Mouse (Mus musculus): ENCODE measurements at regions not wholly inside any gene's neighbourhood (a gene's known extent, or its start where the extent isn't known, plus 50 kb on each side); places are given as distances from the start of the nearest gene placed in this dataset.

DNA sequence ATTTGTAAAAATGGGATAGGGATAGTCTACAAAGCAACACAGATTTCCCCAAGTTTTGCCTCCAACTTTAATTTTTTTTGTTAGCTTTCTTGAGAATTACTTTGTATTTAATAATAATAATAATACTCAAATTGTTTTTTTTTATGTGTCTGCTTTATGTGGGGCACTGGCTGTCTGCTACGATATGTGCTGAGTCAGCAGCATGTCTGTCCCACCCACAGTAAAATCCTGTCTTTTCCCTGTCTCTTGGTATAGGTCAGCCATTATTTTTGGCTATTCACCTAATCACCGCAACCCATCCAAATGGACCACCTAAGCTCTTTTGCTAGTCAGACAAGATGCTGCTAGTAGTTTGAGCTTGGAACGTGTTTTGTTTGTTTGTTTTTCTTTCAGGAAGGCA lies 473.0 kb downstream of the Hs3st4 start:
- Histone ChIP-seq H3K9me3 (no peaks in the 10 kb centered on the region), H3K27me3 (replicated peaks; ENCODE audit: low read depth, poor library complexity, severe bottlenecking) (no peaks in the 10 kb centered on the region), H3K36me3 (replicated peaks) (no peaks in the 10 kb centered on the region), H3K4me3 (no peak overlapping the region), H3K4me1 (no peaks in the 10 kb centered on the region), H3K27ac (replicated peaks) (no peak overlapping the region)
- no peak for DNase-seq (ENCODE audit: low spot score)
- 85% methylated on average over 3 of the region's 3 CpGs for WGBS

DNA sequence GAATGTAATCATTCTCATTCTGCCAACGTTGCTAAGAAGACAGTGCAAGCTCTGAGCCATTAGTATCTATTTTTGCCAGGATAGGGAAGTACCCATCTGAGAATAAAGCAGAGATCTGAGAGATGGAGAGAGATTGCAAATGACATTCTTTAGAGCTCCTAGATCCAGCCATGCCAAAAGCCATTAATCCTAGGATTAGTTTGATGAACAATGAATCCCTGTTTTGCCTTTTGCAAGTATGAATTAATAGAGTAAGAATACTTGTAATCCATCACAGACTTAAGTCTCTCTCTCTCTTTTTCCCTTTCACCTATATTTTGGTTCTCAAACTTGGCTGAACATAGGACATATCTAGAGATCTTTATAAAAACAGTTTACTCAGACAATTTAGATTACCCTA lies 504.7 kb downstream of the Hs3st4 start:
- no peaks in the 10 kb centered on the region for H3K9me3 ChIP-seq
- DNase-seq (ENCODE audit: low spot score) = no peak
- no peak overlapping the region for H3K4me3 ChIP-seq
- 76% methylated on average over 1 of the region's 1 CpGs for whole genome bisulfite sequencing
- H3K36me3 ChIP-seq (replicated peaks) = no peaks in the 10 kb centered on the region
- H3K27ac ChIP-seq (replicated peaks) = no peak overlapping the region
- H3K27me3 ChIP-seq (replicated peaks; ENCODE audit: low read depth, poor library complexity, severe bottlenecking) = no peaks in the 10 kb centered on the region
- H3K4me1 ChIP-seq = no peaks in the 10 kb centered on the region

DNA sequence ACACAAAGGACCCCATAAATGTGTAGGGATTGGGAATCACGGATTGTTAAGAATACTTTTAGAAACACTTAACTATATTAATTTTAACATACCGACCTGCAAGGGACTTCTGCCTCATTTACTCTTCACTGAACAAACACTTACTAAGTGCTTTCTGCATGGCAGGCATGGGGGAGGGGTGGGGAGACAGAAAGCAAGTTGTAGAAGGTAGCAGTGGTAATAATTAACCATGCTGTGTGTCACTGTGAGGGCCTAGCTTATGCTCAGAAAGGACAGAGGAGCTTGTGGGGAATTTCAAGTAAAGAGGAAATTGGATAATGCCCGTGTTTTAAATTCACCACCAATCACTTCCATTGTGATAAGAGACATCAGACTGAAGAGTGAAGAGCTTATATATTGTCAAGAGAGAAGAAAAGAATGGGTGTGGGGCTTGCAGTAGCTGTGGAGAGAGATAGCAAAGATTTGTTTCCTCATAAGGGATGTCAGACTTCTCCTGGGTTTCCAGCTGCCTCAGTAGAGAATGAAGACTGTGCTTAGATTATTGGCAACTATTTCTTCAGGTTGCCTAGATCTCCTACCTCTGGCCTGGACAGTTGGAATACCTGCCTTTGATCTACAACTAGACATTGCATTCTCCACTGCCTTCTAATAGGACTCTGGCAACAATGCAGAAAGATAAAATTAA lies 508.6 kb downstream of the Hs3st4 start:
- DNase-seq (ENCODE audit: low spot score) = no peak
- Histone ChIP-seq H3K36me3 (replicated peaks) (no peaks in the 10 kb centered on the region), H3K27me3 (replicated peaks; ENCODE audit: low read depth, poor library complexity, severe bottlenecking) (no peaks in the 10 kb centered on the region), H3K27ac (replicated peaks) (no peak overlapping the region), H3K9me3 (no peaks in the 10 kb centered on the region), H3K4me3 (no peak overlapping the region), H3K4me1 (no peaks in the 10 kb centered on the region)
- 63% methylated on average over 3 of the region's 3 CpGs for WGBS

DNA sequence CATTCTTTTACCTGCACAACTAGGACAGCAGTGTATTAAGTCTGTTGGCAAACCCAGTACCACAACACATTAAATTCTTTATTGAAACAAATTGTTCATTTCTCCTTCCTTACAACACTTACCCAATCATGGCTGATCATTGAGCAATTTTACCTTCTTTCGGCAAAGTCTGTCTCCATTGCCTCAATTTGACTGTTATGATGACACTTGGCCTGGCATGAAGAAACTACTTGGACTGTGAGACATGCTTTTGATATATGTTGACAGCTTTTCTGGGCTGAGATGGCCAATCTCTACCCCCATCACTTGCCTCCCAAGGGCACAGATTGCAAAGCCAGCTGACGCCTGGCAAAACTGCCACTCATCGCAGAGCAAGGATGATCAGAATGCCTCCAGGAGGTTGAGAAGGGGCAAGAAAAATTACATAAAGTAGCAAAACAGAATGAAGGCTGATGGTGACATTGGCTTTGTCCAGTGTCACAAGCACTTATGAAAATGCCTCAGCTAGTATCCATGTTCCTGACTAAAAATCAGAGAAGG lies 509.3 kb downstream of the Hs3st4 start:
- Histone ChIP-seq H3K4me3 (no peak overlapping the region), H3K36me3 (replicated peaks) (no peaks in the 10 kb centered on the region), H3K9me3 (no peaks in the 10 kb centered on the region), H3K27ac (replicated peaks) (no peak overlapping the region), H3K27me3 (replicated peaks; ENCODE audit: low read depth, poor library complexity, severe bottlenecking) (no peaks in the 10 kb centered on the region), H3K4me1 (no peaks in the 10 kb centered on the region)
- 94% methylated on average over 3 of the region's 3 CpGs for WGBS
- no peak for DNase-seq (ENCODE audit: low spot score)

DNA sequence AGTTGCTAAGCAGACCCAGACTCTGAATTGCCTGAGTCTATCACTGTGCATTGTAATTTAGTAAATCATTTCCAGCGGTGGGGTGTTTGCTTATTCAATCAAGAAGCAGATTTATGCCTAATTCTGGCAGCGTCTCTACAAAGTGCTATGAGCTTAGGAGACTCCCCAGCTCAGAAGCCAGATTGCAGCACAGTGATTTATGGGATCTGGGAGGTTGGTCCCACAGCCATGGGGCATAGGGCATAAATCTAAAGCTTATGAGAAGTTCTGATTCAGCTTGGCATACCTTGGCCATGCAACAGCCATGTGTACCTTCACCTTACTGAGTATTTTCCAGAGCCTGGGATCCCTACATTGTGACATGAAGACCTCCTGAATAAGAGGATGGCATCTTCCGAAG lies 518.0 kb downstream of the Hs3st4 start:
- Histone ChIP-seq H3K36me3 (replicated peaks) (no peaks in the 10 kb centered on the region), H3K9me3 (no peaks in the 10 kb centered on the region), H3K27me3 (replicated peaks; ENCODE audit: low read depth, poor library complexity, severe bottlenecking) (no peaks in the 10 kb centered on the region), H3K4me1 (no peaks in the 10 kb centered on the region), H3K27ac (replicated peaks) (no peak overlapping the region), H3K4me3 (no peak overlapping the region)
- no peak for DNase-seq (ENCODE audit: low spot score)
- 83% methylated on average over 3 of the region's 3 CpGs for WGBS

DNA sequence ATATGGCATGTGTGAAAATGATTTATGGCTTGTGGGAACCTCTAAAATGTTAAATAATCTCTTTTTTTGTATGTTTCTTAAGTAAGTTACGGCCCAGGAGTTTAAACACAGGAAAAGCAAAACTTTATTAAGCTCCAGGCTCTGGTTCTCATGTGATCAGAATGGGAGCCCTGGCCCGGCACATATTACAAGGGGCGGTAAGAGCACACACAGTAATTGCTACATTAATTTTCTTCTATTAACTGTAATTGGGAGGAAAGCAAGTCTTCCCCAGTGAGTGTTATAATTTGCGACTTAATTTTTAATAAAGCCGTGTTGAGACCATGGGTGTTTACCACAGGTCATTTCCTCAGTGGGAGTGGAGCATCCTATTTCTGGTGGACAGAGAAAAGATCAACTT lies 520.1 kb downstream of the Hs3st4 start:
- Histone ChIP-seq H3K27me3 (replicated peaks; ENCODE audit: low read depth, poor library complexity, severe bottlenecking) (no peaks in the 10 kb centered on the region), H3K9me3 (no peaks in the 10 kb centered on the region), H3K4me1 (no peaks in the 10 kb centered on the region), H3K36me3 (replicated peaks) (no peaks in the 10 kb centered on the region), H3K4me3 (no peak overlapping the region), H3K27ac (replicated peaks) (no peak overlapping the region)
- 90% methylated on average over 5 of the region's 5 CpGs for WGBS
- no peak for DNase-seq (ENCODE audit: low spot score)

DNA sequence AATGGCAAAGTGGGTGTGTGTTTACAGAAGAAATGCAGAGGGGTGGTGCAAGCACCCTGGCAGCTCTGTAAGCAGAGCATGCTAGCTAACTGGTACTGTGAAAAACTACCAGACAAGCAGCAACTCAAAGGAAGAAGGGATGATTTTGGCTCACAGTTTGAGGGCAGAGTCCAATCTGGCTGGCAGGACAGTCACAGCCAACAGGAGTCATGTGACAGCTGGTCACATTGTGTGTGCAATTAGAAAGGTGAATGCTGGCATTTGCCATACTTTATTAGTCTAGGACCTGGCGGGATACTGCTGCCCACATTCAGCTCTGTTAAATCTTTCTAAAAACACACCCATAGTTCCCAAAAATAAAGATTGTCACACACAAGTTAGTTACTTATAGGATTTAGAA lies 566.4 kb downstream of the Hs3st4 start:
- no peak overlapping the region for H3K27ac ChIP-seq (replicated peaks)
- 88% methylated on average over 1 of the region's 1 CpGs for WGBS
- H3K4me1 ChIP-seq = no peaks in the 10 kb centered on the region
- no peaks in the 10 kb centered on the region for H3K36me3 ChIP-seq (replicated peaks)
- H3K4me3 ChIP-seq = no peak overlapping the region
- no peaks in the 10 kb centered on the region for H3K9me3 ChIP-seq
- no peaks in the 10 kb centered on the region for H3K27me3 ChIP-seq (replicated peaks; ENCODE audit: low read depth, poor library complexity, severe bottlenecking)
- DNase-seq (ENCODE audit: low spot score) = no peak

DNA sequence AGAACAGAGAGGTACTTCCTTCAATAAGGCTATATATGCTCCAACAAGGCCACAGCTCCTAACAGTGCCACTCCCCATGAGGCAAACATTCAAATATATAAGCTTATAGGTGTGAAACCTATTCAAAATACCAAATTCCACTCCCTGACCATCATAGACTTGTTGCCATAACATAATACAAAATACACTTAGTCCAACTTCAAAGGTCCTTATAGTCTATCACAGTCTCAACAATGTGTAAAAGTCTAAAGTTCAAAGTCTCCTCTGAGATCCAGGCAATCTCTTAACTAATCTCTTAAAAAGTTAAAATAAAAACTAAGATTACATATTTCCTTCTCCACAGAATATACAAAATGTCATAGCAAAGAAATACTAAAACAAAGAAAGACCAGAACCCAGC lies 574.5 kb downstream of the Hs3st4 start:
- H3K9me3 ChIP-seq = no peaks in the 10 kb centered on the region
- no peak overlapping the region for H3K27ac ChIP-seq (replicated peaks)
- H3K4me1 ChIP-seq = no peaks in the 10 kb centered on the region
- no peaks in the 10 kb centered on the region for H3K27me3 ChIP-seq (replicated peaks; ENCODE audit: low read depth, poor library complexity, severe bottlenecking)
- no peak overlapping the region for H3K4me3 ChIP-seq
- no peaks in the 10 kb centered on the region for H3K36me3 ChIP-seq (replicated peaks)
- DNase-seq (ENCODE audit: low spot score) = no peak

DNA sequence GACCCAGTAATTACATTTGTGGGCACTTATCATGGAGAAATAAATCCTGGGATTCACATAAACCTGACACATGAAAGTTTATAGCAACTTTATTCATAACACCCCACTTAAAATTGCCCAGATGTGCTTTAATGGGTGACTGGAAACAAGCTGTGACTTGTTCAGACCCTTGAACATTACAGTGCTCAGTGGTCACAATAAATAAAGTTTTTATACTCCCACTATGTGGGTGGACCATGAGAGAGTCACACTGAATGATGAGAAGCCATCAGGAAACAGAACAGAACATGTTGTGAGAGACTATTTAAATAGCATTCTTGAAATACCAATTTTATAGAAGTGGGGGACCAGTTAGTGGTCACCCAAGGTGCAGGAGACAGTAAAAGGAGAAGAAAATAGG lies 588.1 kb downstream of the Hs3st4 start:
- no peaks in the 10 kb centered on the region for H3K36me3 ChIP-seq (replicated peaks)
- H3K27ac ChIP-seq (replicated peaks) = no peak overlapping the region
- no peak for DNase-seq (ENCODE audit: low spot score)
- H3K27me3 ChIP-seq (replicated peaks; ENCODE audit: low read depth, poor library complexity, severe bottlenecking) = no peaks in the 10 kb centered on the region
- H3K4me3 ChIP-seq = no peak overlapping the region
- H3K4me1 ChIP-seq = no peaks in the 10 kb centered on the region
- H3K9me3 ChIP-seq = no peaks in the 10 kb centered on the region

DNA sequence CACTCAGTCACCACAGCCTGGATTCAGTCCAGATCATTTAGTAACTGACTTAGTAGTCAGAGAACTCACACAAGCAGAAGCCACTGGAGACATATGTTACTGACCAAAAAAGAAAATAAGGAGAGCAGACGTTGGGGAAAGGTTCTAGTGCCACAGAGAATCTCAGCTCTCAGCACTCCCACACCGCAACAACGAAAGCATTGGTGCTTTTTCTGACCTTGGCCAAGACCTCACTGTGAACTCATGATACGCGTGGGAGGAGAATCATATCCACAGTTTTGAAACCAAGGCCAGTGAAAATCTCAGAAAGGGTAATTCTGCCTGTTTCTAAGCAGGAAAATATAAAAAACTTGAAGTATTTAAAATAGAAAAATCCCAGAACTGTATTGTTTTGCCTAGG lies 591.0 kb downstream of the Hs3st4 start:
- Histone ChIP-seq H3K4me1 (no peaks in the 10 kb centered on the region), H3K36me3 (replicated peaks) (no peaks in the 10 kb centered on the region), H3K27ac (replicated peaks) (no peak overlapping the region), H3K4me3 (no peak overlapping the region), H3K27me3 (replicated peaks; ENCODE audit: low read depth, poor library complexity, severe bottlenecking) (no peaks in the 10 kb centered on the region), H3K9me3 (no peaks in the 10 kb centered on the region)
- DNase-seq (ENCODE audit: low spot score) = no peak
- 84% methylated on average over 5 of the region's 5 CpGs for WGBS

DNA sequence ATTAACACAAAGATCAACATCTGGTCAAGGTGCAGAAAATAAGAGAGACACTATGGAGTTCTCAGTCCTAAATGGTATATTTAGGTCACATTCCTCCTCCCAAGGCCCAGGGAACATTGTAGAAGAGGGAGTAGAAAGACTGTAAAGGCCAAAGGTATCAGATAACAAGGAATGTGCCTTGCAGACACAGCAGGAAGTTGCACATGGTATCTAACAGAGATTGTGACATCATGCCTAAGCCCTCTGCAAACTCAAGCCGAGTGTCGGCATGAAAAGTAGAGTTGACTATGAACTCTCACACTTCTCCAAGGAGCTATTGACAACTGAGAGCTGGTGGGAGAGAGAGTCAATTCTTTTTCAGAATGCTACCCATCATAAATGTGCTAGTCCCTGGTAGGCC lies 598.7 kb downstream of the Hs3st4 start:
- DNase-seq (ENCODE audit: low spot score) = no peak
- H3K4me1 ChIP-seq = no peaks in the 10 kb centered on the region
- no peak overlapping the region for H3K4me3 ChIP-seq
- H3K9me3 ChIP-seq = no peaks in the 10 kb centered on the region
- no peak overlapping the region for H3K27ac ChIP-seq (replicated peaks)
- no peaks in the 10 kb centered on the region for H3K36me3 ChIP-seq (replicated peaks)
- WGBS = 83% methylated on average over 2 of the region's 2 CpGs
- H3K27me3 ChIP-seq (replicated peaks; ENCODE audit: low read depth, poor library complexity, severe bottlenecking) = no peaks in the 10 kb centered on the region

DNA sequence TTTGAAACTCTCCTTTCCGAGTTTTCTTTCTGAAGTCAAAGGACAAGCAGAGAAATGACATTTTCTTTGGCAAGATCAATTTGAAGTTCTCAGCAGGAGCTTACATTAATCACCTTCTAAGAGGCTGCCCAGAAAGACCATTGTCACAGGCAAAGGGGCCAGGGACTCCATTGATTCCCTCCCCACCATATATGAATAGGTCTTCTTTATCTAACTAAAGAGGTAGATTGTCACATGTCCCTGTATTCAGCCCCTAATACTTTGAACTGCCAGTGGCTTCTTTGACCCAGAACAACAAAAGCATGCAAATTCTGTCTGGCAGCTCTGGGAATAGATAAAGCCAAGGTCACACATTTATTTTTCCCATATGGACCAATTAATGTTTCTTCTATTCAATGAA lies 602.6 kb downstream of the Hs3st4 start:
- H3K27me3 ChIP-seq (replicated peaks; ENCODE audit: low read depth, poor library complexity, severe bottlenecking) = no peaks in the 10 kb centered on the region
- H3K4me3 ChIP-seq = no peak overlapping the region
- no peaks in the 10 kb centered on the region for H3K36me3 ChIP-seq (replicated peaks)
- DNase-seq (ENCODE audit: low spot score) = no peak
- no peaks in the 10 kb centered on the region for H3K9me3 ChIP-seq
- 70% methylated on average over 1 of the region's 1 CpGs for WGBS
- H3K27ac ChIP-seq (replicated peaks) = no peak overlapping the region
- no peaks in the 10 kb centered on the region for H3K4me1 ChIP-seq

DNA sequence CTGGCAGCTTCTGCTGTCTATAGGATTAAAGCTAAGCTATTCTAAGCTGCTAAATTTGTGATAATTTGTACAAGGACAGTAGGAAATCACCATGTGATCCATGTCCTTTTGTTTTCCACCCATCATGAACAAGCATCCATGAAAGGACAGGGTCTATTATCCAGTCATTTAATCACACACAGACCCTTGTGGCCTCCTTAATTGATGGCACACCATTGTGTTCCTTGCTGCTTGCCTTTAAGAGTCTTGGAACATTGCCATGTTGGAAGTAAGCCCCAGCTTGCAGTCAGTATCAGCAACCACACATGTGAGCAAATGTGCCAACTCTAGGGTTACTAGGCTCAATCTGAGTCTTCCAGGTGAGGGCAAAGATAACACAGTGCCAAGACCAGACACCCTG lies 608.7 kb downstream of the Hs3st4 start:
- Histone ChIP-seq H3K27ac (replicated peaks) (no peak overlapping the region), H3K4me1 (no peaks in the 10 kb centered on the region), H3K36me3 (replicated peaks) (no peaks in the 10 kb centered on the region), H3K4me3 (no peak overlapping the region), H3K27me3 (replicated peaks; ENCODE audit: low read depth, poor library complexity, severe bottlenecking) (no peaks in the 10 kb centered on the region), H3K9me3 (no peaks in the 10 kb centered on the region)
- DNase-seq (ENCODE audit: low spot score) = no peak

DNA sequence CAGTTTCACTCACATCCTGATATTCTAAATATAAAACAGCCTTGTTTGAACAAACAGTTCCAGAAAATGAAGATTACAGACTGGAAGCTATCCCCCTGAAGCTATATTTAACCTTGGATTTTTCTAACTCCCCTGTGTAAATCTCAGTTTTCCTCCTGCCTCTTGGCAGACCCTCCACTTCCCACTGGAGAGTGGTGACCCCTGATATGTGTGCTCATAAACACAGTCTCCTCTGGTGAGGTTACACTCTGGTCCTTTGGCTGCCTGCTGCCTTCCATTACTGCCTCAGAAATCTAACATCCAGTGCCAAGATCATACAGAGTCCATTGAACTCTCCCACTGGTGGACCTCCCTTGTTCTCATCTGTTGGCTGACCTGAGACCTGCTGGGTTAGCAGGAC lies 610.8 kb downstream of the Hs3st4 start:
- no peaks in the 10 kb centered on the region for H3K4me1 ChIP-seq
- no peaks in the 10 kb centered on the region for H3K36me3 ChIP-seq (replicated peaks)
- no peak overlapping the region for H3K27ac ChIP-seq (replicated peaks)
- DNase-seq (ENCODE audit: low spot score) = no peak
- H3K4me3 ChIP-seq = no peak overlapping the region
- no peaks in the 10 kb centered on the region for H3K27me3 ChIP-seq (replicated peaks; ENCODE audit: low read depth, poor library complexity, severe bottlenecking)
- no peaks in the 10 kb centered on the region for H3K9me3 ChIP-seq

Measured in embryonic facial prominence, embryonic 10.5 days (tissue).